Mouse (Mus musculus) heart, postnatal 0 days (tissue): ENCODE results near the gene Plekha6. TPM values are rescaled to one million over a fixed set of nuclear protein-coding genes. Genes with fewer than 3 reads are reported as not detected.
A peak's percentile ranks its signal among the peaks of the same experiment; 100 is the strongest.

Experiments used
- ATAC-seq: fragments of 200-750 bp; cut with Nextera tagmentation; 2 replicates; pipeline ENCODE4 v1.8.0; 2017; ENCODE audit warnings: low read depth, moderate number of reproducible peaks, moderate library complexity; ENCODE audit not compliant: insufficient read depth
- DNase-seq: peaks from one replicate; pipeline ENCODE4 v3.0.0-alpha.2; 2016; ENCODE audit warnings: low spot score
- H3K27ac ChIP-seq: fragments of 300-500 bp; sonication (generic); 2 replicates; pipeline ENCODE4 v1.5.1; 2014; ENCODE audit warnings: low read depth, mild to moderate bottlenecking
- H3K27me3 ChIP-seq: fragments of 300-500 bp; sonication (generic); 2 replicates; pipeline ENCODE4 v1.6.1; 2014; ENCODE audit warnings: low read length, mixed read lengths; ENCODE audit not compliant: control insufficient read depth, insufficient read depth
- H3K36me3 ChIP-seq: fragments of 300-500 bp; sonication (generic); replicated peaks from 2 replicates; pipeline ENCODE4 v1.6.1; 2014; ENCODE audit warnings: low read length, mixed read lengths; ENCODE audit not compliant: control insufficient read depth, insufficient read depth
- H3K4me1 ChIP-seq: fragments of 300-500 bp; sonication (generic); 2 replicates; pipeline ENCODE4 v1.6.1; 2014; ENCODE audit warnings: antibody characterized with exemption; ENCODE audit not compliant: control insufficient read depth, insufficient read depth
- H3K4me2 ChIP-seq: fragments of 300-500 bp; sonication (generic); 2 replicates; pipeline ENCODE4 v1.6.1; 2014; ENCODE audit warnings: low read depth, mild to moderate bottlenecking, low read length, moderate library complexity
- H3K4me3 ChIP-seq: fragments of 300-500 bp; sonication (generic); 2 replicates; pipeline ENCODE4 v1.5.1; 2014; ENCODE audit warnings: low read depth, low read length
- H3K9ac ChIP-seq: fragments of 300-500 bp; sonication (generic); replicated peaks from 2 replicates; pipeline ENCODE4 v1.6.1; 2014; ENCODE audit warnings: low read depth, low read length, mixed read lengths
- H3K9me3 ChIP-seq: fragments of 300-500 bp; sonication (generic); replicated peaks from 2 replicates; pipeline ENCODE4 v1.6.1; 2016; ENCODE audit warnings: low read length; ENCODE audit not compliant: control insufficient read depth
- CTCF ChIP-seq: IDR thresholded peaks from 2 replicates; pipeline ENCODE4 v1.5.1; 2016; ENCODE audit warnings: antibody characterized with exemption, control low read depth, low read depth
- EP300 ChIP-seq: IDR thresholded peaks from 2 replicates; pipeline ENCODE4 v1.6.1; 2016; ENCODE audit warnings: antibody characterized with exemption, low read depth
- WGBS: fragments of 180-500 bp; shearing (Covaris S2); extraction: QIAGEN DNeasy Blood & Tissue Kit; methylation state at CpG from one replicate; pipeline ENCODE4 v1.1.7; 2014; 5-methylcytosine and 5-hydroxymethylcytosine counted together
- polyA plus RNA-seq: library from polyadenylated mRNA; unstranded; fragments of >200 nt; fragmentation: Nextera tagmentation; extraction: Ambion mirVana; gene quantifications from 2 replicates; pipeline ENCODE4 v1.2.1, GENCODE M21; 2015
- total RNA-seq: library from RNA; depleted of rRNA; stranded (reverse); fragments of >200 nt; gene quantifications from 2 replicates; pipeline ENCODE4 v1.2.3, GENCODE M21; 2014; ENCODE audit warnings: low replicate concordance

The Plekha6 gene
- total and polyA plus RNA-seq, 2 experiments from 2014 or later: 7.0 to 36.1 TPM

DNA sequence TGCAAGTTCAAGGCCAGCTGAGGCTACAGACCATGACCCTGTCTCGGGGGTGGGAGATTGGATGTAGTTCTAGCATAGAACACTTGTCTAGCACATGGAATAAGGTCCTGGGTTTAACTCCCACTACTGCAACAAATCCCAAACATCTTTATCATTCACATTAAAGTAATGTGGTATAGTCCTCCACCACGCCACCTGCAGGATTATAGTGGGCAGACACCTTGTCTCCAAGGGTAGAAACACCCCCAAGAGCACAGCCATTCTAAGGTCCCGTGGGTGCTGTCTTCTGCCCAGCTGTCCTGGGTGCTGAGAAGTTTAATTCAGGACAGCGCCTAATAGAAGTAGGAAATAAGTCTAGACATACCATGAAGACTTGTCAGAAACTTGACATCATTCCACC, 152.6 kb downstream of the Plekha6 start:
- Histone ChIP-seq H3K4me1 (no peaks in the 10 kb centered on the region), H3K27me3 (no peaks in the 10 kb centered on the region), H3K36me3 (no peaks in the 10 kb centered on the region), H3K9ac (no peak overlapping the region), H3K27ac (no peak overlapping the region), H3K4me2 (no peak overlapping the region), H3K4me3 (no peak overlapping the region), H3K9me3 (no peaks in the 10 kb centered on the region)
- no peak for DNase-seq
- 69% methylated on average over 4 of the region's 4 CpGs for WGBS
- TF ChIP-seq CTCF: no peak
- no peak for TF ChIP-seq EP300
- ATAC-seq: no peak

DNA sequence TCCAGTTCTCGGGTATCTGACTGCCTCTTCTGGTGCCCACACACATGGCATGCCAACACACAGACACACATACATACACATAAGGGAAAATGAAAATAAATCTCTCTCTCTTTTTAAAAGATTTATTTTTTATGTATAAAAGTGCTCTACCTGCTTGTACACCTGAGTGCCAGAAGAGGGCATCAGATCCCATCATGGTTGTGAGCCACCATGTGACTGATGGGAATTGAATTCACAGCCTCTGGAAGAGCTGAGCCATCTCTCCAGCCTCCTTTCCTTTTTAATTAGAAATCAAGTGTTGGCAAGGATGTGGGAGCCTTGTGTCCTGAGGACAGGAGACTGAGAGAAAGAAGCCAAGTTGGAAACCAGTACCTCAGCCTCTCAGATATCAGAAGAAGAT, 153.1 kb downstream of the Plekha6 start:
- DNase-seq: no peak
- Histone ChIP-seq H3K27ac (no peak overlapping the region), H3K9me3 (no peaks in the 10 kb centered on the region), H3K36me3 (no peaks in the 10 kb centered on the region), H3K9ac (no peak overlapping the region), H3K4me2 (no peak overlapping the region), H3K4me3 (no peak overlapping the region), H3K4me1 (no peaks in the 10 kb centered on the region), H3K27me3 (no peaks in the 10 kb centered on the region)
- TF ChIP-seq EP300 (no peak), CTCF (peak; percentile 21)
- 91% methylated on average over 1 of the region's 1 CpGs for WGBS
- ATAC-seq: no peak

DNA sequence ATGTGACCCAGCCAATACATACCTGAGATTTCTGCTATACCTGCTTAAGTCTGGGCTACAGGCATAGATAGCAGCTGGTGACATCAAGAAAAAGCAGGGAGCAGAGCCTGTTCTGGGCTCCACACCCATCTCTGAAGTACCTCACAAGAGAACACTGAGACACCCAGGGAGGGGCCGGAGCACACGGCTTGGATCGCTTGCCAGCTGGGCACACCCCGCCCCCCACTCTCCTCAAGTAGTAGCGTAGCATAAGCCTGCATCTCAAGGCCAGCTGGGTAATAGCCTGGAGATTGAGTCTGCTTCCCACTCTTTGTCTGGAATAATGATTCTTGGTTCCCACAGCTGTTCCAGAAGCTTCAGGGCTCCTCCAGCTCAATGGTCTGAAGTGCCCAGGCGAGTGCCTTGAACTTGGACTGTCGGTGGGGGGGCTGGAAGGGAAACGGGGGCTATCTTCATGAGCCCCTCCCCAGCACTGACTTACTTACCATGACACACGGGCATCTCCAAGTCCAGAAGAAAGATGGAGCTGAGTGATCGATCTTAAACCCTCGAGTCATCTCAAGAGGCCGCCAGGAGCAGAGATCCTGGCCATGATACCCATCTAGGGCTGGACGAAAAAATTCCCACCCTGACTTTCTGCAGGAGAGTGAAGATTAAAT, 157.4 kb downstream of the Plekha6 start, which contains the start of gene Kiss1:
Gene Kiss1 (plus strand): TSS at position 609 of the 659 bp plus-strand sequence.
- no peaks in the 10 kb centered on the region for H3K27me3 ChIP-seq
- H3K36me3 ChIP-seq: no peaks in the 10 kb centered on the region
- H3K4me1 ChIP-seq: no peaks in the 10 kb centered on the region
- H3K9me3 ChIP-seq: no peaks in the 10 kb centered on the region
- no peak for TF ChIP-seq CTCF
- TF ChIP-seq EP300: no peak
- no peak within 1 kb of the TSS for H3K9ac ChIP-seq
- no peak for DNase-seq
- H3K4me2 ChIP-seq: no peak within 1 kb of the TSS
- WGBS: 80% methylated on average over 13 of the region's 13 CpGs
- ATAC-seq: no peak
- no peak within 1 kb of the TSS for H3K4me3 ChIP-seq
- H3K27ac ChIP-seq: no peak within 1 kb of the TSS

DNA sequence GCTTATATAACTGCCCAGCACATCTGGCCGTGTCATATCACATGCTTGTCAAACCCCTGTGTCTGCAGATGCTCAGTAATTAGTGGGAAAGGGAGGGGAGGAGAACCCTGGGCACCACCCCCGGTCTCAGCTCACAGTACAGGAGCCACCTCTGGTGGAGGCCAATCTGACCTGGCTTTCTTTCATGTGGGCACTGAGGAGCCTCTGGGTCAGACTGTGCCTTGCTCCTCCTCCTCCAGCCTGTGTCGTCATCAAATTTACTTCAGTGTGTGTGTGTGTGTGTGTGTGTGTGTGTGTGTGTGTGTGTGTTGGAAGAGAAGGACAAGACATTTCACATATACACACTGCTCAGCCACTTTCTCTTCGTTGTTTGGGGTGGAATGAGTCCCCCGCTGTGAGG, 159.3 kb downstream of the Plekha6 start:
- WGBS: 36% methylated on average over 5 of the region's 5 CpGs
- no peaks in the 10 kb centered on the region for H3K4me1 ChIP-seq
- no peaks in the 10 kb centered on the region for H3K9me3 ChIP-seq
- ATAC-seq: 0 out of 2 replicates have a peak, but pooled peaks have one; percentile 4
- no peak for DNase-seq
- no peak overlapping the region for H3K27ac ChIP-seq
- TF ChIP-seq CTCF (no peak), EP300 (no peak)
- H3K27me3 ChIP-seq: peaks cover 4% of the 10 kb centered on the region; the same call in 1 of the 2 replicates
- H3K4me2 ChIP-seq: no peak overlapping the region
- H3K4me3 ChIP-seq: no peak overlapping the region
- no peak overlapping the region for H3K9ac ChIP-seq
- H3K36me3 ChIP-seq: no peaks in the 10 kb centered on the region

DNA sequence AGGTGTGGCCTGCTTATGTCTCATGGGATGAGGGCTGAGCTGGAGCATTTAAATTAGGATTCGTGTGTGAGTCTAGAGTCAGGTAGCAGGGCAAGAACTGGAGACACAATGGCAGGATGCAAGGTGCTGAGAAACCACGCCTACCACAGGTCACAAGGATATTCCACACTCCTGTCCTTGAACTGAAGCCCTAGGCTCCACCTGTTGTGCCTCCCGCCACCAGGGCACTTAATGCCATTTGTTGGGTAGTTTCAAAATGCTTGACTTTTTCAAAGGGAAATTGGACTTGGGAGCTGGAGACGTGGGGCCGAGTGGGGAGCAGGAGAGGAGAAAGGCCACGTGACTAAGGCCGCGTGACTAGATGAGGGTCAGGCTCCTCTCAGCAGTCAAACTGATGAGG, 161.9 kb downstream of the Plekha6 start:
- 75% methylated on average over 8 of the region's 8 CpGs for WGBS
- H3K36me3 ChIP-seq: no peaks in the 10 kb centered on the region
- no peaks in the 10 kb centered on the region for H3K9me3 ChIP-seq
- TF ChIP-seq CTCF (no peak), EP300 (no peak)
- H3K27ac ChIP-seq: no peak overlapping the region
- DNase-seq: no peak
- H3K4me1 ChIP-seq: no peaks in the 10 kb centered on the region
- no peak for ATAC-seq
- H3K27me3 ChIP-seq: peaks cover 25% of the 10 kb centered on the region
- H3K4me2 ChIP-seq: no peak overlapping the region
- H3K4me3 ChIP-seq: no peak overlapping the region
- H3K9ac ChIP-seq: no peak overlapping the region

DNA sequence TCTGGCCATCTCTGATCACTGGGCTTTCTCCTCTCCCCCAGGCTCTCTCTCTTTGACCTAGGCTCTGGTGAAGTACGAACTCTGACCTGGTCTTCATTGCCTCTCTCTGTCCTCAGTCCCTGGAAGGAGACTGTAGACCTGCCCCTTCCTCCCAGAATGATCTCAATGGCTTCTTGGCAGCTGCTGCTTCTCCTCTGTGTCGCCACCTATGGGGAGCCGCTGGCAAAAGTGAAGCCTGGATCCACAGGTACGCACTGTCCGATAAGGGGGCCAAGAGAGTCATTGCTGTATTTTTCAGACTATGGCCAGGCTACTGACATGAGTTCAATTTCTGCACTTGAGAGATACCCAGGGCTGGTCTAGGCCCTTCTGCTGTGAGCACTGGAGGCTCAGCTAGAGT, 163.1 kb downstream of the Plekha6 start:
- H3K4me3 ChIP-seq: no peak overlapping the region
- H3K4me2 ChIP-seq: no peak overlapping the region
- no peaks in the 10 kb centered on the region for H3K36me3 ChIP-seq
- no peak overlapping the region for H3K9ac ChIP-seq
- no peak for TF ChIP-seq EP300
- TF ChIP-seq CTCF: no peak
- 54% methylated on average over 5 of the region's 5 CpGs for WGBS
- DNase-seq (no peak), ATAC-seq (no peak)
- H3K4me1 ChIP-seq: no peaks in the 10 kb centered on the region
- H3K9me3 ChIP-seq: no peaks in the 10 kb centered on the region
- H3K27me3 ChIP-seq: peaks cover 30% of the 10 kb centered on the region
- no peak overlapping the region for H3K27ac ChIP-seq
